Mouse (Mus musculus): ENCODE data around the gene Stard13.

The Stard13 gene

GRCm38 (mm10) chr5:151233400-151234031, at the start of gene Stard13:
Stard13 (minus strand) TSS chr5:151233836.
- peak; percentile 32 to 41 for DNase-seq

GRCm38 (mm10) chr5:151279531-151279930, 45.9 kb upstream of the Stard13 start:
- no peak for DNase-seq

GRCm38 (mm10) chr5:151277927-151278326, 44.3 kb upstream of the Stard13 start:
- no peak for DNase-seq

- DNase-seq, result no peak
These were observed 42.4 kb upstream of the Stard13 start for GRCm38 (mm10) chr5:151275986-151276385.

- no peak for DNase-seq
These were observed 40.6 kb upstream of the Stard13 start for GRCm38 (mm10) chr5:151274265-151274664.

- no peak for DNase-seq
These were observed 37.2 kb upstream of the Stard13 start for GRCm38 (mm10) chr5:151270815-151271214.

GRCm38 (mm10) chr5:151266896-151267634, 33.4 kb upstream of the Stard13 start:
- DNase-seq, result no peak

- DNase-seq, result no peak
These were observed 27.9 kb upstream of the Stard13 start for GRCm38 (mm10) chr5:151261558-151261957.

- DNase-seq, result no peak
These were observed 18.6 kb upstream of the Stard13 start for GRCm38 (mm10) chr5:151252213-151252612.

GRCm38 (mm10) chr5:151251656-151252055, 18.0 kb upstream of the Stard13 start:
- no peak for DNase-seq

GRCm38 (mm10) chr5:151248671-151249620, 15.3 kb upstream of the Stard13 start:
- DNase-seq, result no peak

GRCm38 (mm10) chr5:151248084-151248483, 14.4 kb upstream of the Stard13 start:
- DNase-seq, result no peak

- DNase-seq, result no peak
These were observed 13.7 kb upstream of the Stard13 start for GRCm38 (mm10) chr5:151247115-151247875.

- no peak for DNase-seq
These were observed 12.7 kb upstream of the Stard13 start for GRCm38 (mm10) chr5:151246287-151246686.

GRCm38 (mm10) chr5:151245571-151245970, 11.9 kb upstream of the Stard13 start:
- DNase-seq, result no peak

- DNase-seq, result no peak
These were observed 5.1 kb upstream of the Stard13 start for GRCm38 (mm10) chr5:151238730-151239129.

- no peak for DNase-seq
These were observed 2.8 kb upstream of the Stard13 start for GRCm38 (mm10) chr5:151236411-151236810.

- DNase-seq, result no peak
These were observed 898 bp downstream of the Stard13 start for GRCm38 (mm10) chr5:151232576-151233299.

- no peak for DNase-seq
These were observed 1.8 kb downstream of the Stard13 start for GRCm38 (mm10) chr5:151231861-151232260.

- DNase-seq, result no peak
These were observed 2.2 kb downstream of the Stard13 start for GRCm38 (mm10) chr5:151231411-151231810.

- peak in 1 of 2 experiments; percentile 6 for DNase-seq
These were observed 3.2 kb downstream of the Stard13 start for GRCm38 (mm10) chr5:151230427-151230826.

Data from cerebellum, postnatal 14 days (tissue).